Mouse (Mus musculus) hindbrain, embryonic 15.5 days (tissue): ENCODE data around the gene Tmem231. TPM values are rescaled to one million over a fixed set of nuclear protein-coding genes. Genes with fewer than 3 reads are reported as not detected.

Experiments
- ATAC-seq: fragments of 200-750 bp; cut with Nextera tagmentation; 2 replicates; pipeline ENCODE4 v1.8.0; 2017; ENCODE audit warnings: low read depth, moderate number of reproducible peaks, moderate TSS enrichment; ENCODE audit not compliant: low FRiP score
- H3K27ac ChIP-seq: fragments of 300-500 bp; sonication (generic); replicated peaks from 2 replicates; pipeline ENCODE4 v1.5.1; 2015; ENCODE audit warnings: mild to moderate bottlenecking, inconsistent platforms
- H3K27me3 ChIP-seq: fragments of 300-500 bp; sonication (generic); 2 replicates; pipeline ENCODE4 v1.6.1; 2015; ENCODE audit warnings: control low read depth, inconsistent platforms
- H3K36me3 ChIP-seq: fragments of 300-500 bp; sonication (generic); 2 replicates; pipeline ENCODE4 v1.6.1; 2015; ENCODE audit warnings: control low read depth, inconsistent platforms
- H3K4me1 ChIP-seq: fragments of 300-500 bp; sonication (generic); replicated peaks from 2 replicates; pipeline ENCODE4 v1.6.1; 2015; ENCODE audit warnings: control low read depth, inconsistent platforms
- H3K4me2 ChIP-seq: fragments of 300-500 bp; sonication (generic); 2 replicates; pipeline ENCODE4 v1.6.1; 2015; ENCODE audit warnings: moderate library complexity, mild to moderate bottlenecking, inconsistent platforms
- H3K4me3 ChIP-seq: fragments of 300-500 bp; sonication (generic); 2 replicates; pipeline ENCODE4 v1.5.1; 2015; ENCODE audit warnings: mild to moderate bottlenecking, inconsistent platforms
- H3K9ac ChIP-seq: fragments of 300-500 bp; sonication (generic); 2 replicates; pipeline ENCODE4 v1.6.1; 2015; ENCODE audit warnings: inconsistent platforms
- H3K9me3 ChIP-seq: fragments of 300-500 bp; sonication (generic); 2 replicates; pipeline ENCODE4 v1.6.1; 2016; ENCODE audit warnings: control low read depth, inconsistent platforms
- WGBS: fragments of 180-500 bp; shearing (Covaris S2); methylation state at CpG from one replicate; pipeline ENCODE4 v1.1.7; 2015; 5-methylcytosine and 5-hydroxymethylcytosine counted together
- polyA plus RNA-seq: library from polyadenylated mRNA; unstranded; fragments of >200 nt; fragmentation: Nextera tagmentation; extraction: Ambion mirVana; gene quantifications from 2 replicates; pipeline ENCODE4 v1.2.1, GENCODE M21; 2015

Gene Tmem231
- polyA plus RNA-seq, 1 experiment from 2014 or later: 18.9 TPM

DNA sequence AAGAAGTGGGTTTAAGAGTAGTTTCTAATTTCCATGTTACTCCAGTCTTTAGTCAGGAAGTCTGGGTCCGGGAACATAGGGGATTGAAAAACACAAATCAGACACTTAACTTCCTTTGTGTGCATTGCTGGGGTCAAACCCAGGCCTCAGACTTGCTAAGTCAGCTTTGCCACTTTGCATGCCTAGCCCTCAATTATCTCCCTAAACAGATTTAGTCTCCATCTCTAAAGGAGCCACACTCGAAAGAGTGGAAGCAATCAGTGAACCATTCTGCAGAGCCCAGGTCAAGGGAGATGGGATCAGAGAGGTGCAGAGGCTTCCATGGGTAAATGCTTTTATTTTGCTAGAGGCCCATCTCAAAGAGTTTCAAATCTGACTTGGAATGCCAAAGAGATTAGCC is 65.0 kb downstream of the Tmem231 start:
- ATAC-seq: no peak

GRCm38 (mm10) chr8:111865857-111866256 is 67.8 kb downstream of the Tmem231 start:
- no peak overlapping the region for H3K9ac ChIP-seq
- ATAC-seq: no peak
- 89% methylated on average over 6 of the region's 6 CpGs for WGBS

More for the DNA sequence above, 65.0 kb downstream of the Tmem231 start:
- Histone ChIP-seq H3K4me1 (no peaks in the 10 kb centered on the region), H3K4me2 (no peak overlapping the region), H3K27me3 (no peaks in the 10 kb centered on the region), H3K27ac (no peak overlapping the region), H3K9me3 (no peaks in the 10 kb centered on the region), H3K4me3 (no peak overlapping the region), H3K36me3 (peaks cover 7% of the 10 kb centered on the region; the same call in 1 of the 2 replicates), H3K9ac (no peak overlapping the region)
- 66% methylated on average over 2 of the region's 2 CpGs for WGBS

GRCm38 (mm10) chr8:111865130-111865852 is 68.4 kb downstream of the Tmem231 start:
- WGBS: 93% methylated on average over 8 of the region's 8 CpGs
- H3K27ac ChIP-seq: no peak overlapping the region
- no peak overlapping the region for H3K4me3 ChIP-seq
- ATAC-seq: no peak
- no peaks in the 10 kb centered on the region for H3K4me1 ChIP-seq
- peaks cover 7% of the 10 kb centered on the region; the same call in 1 of the 2 replicates for H3K36me3 ChIP-seq
- H3K4me2 ChIP-seq: no peak overlapping the region
- no peak overlapping the region for H3K9ac ChIP-seq
- no peaks in the 10 kb centered on the region for H3K27me3 ChIP-seq
- no peaks in the 10 kb centered on the region for H3K9me3 ChIP-seq

More at GRCm38 (mm10) chr8:111865857-111866256, 67.8 kb downstream of the Tmem231 start:
- peaks cover 7% of the 10 kb centered on the region; the same call in 1 of the 2 replicates for H3K36me3 ChIP-seq
- H3K27me3 ChIP-seq: no peaks in the 10 kb centered on the region
- H3K9me3 ChIP-seq: no peaks in the 10 kb centered on the region
- H3K4me1 ChIP-seq: no peaks in the 10 kb centered on the region
- H3K4me3 ChIP-seq: no peak overlapping the region
- H3K4me2 ChIP-seq: no peak overlapping the region
- H3K27ac ChIP-seq: no peak overlapping the region

- WGBS: 94% methylated on average over 8 of the region's 8 CpGs
- no peak overlapping the region for H3K9ac ChIP-seq
- H3K4me1 ChIP-seq: no peaks in the 10 kb centered on the region
- no peaks in the 10 kb centered on the region for H3K27me3 ChIP-seq
- no peaks in the 10 kb centered on the region for H3K9me3 ChIP-seq
- H3K27ac ChIP-seq: no peak overlapping the region
- no peak overlapping the region for H3K4me2 ChIP-seq
- ATAC-seq: no peak
- H3K36me3 ChIP-seq: peaks cover 7% of the 10 kb centered on the region; the same call in 1 of the 2 replicates
- H3K4me3 ChIP-seq: no peak overlapping the region
These were observed 69.0 kb downstream of the Tmem231 start for GRCm38 (mm10) chr8:111864648-111865047.

GRCm38 (mm10) chr8:111863280-111863679 is 70.4 kb downstream of the Tmem231 start:
- Histone ChIP-seq H3K36me3 (peaks cover 7% of the 10 kb centered on the region; the same call in 1 of the 2 replicates), H3K27ac (no peak overlapping the region), H3K4me2 (no peak overlapping the region), H3K9ac (no peak overlapping the region), H3K4me1 (no peaks in the 10 kb centered on the region), H3K27me3 (no peaks in the 10 kb centered on the region), H3K4me3 (no peak overlapping the region), H3K9me3 (no peaks in the 10 kb centered on the region)
- no peak for ATAC-seq
- 90% methylated on average over 4 of the region's 4 CpGs for WGBS

Other genes starting within 250 kb of the Tmem231 start
- gene Ctrb1, start 242.9 kb downstream of the Tmem231 start, polyA plus RNA-seq: 1.00 and 1.9 TPM in 2 replicates
- gene Bcar1, start 190.1 kb downstream of the Tmem231 start, polyA plus RNA-seq: 46.5 and 54.2 TPM in 2 replicates
- 201 TPM in 2 replicates for gene Cfdp1, start 79.6 kb downstream of the Tmem231 start, polyA plus RNA-seq
- 4.3 and 4.9 TPM in 2 replicates for gene Tmem170, start 57.1 kb downstream of the Tmem231 start, polyA plus RNA-seq
- gene Chst5, start 23.4 kb downstream of the Tmem231 start, polyA plus RNA-seq: 3.2 and 4.9 TPM in 2 replicates
- gene Gabarapl2, start 6.8 kb upstream of the Tmem231 start, polyA plus RNA-seq: 431 and 452 TPM in 2 replicates
- gene Adat1, start 58.4 kb upstream of the Tmem231 start, polyA plus RNA-seq: 7.8 and 8.0 TPM in 2 replicates
- gene Kars, start 77.4 kb upstream of the Tmem231 start, polyA plus RNA-seq: 158 and 168 TPM in 2 replicates
- 63.9 and 68.4 TPM in 2 replicates for gene Terf2ip, start 77.5 kb upstream of the Tmem231 start, polyA plus RNA-seq
- gene Gm6793, start 81.2 kb upstream of the Tmem231 start, polyA plus RNA-seq: 0.69 and 0.79 TPM in 2 replicates